Mouse (Mus musculus) left cerebral cortex, postnatal 4 days (tissue): Measurements from ENCODE around the gene Tdrkh. TPM values are rescaled to one million over a fixed set of nuclear protein-coding genes. Genes with fewer than 3 reads are reported as not detected.

Source experiments
- DNase-seq: peaks from one replicate; pipeline ENCODE4 v3.0.0-alpha.2; 2022
- intact Hi-C: fragments of 180-260 bp; cut with DNase I; formaldehyde crosslinking; loops from one replicate; pipeline ENCODE4 v1.15.1; 2025
- total RNA-seq, 2 experiments: library from RNA; stranded (reverse); gene quantifications; 2 replicates each; pipeline ENCODE4 v1.2.3; 2021

The Tdrkh gene
- 10 to 100 TPM; 46.8 to 51.0 TPM for total RNA-seq

GRCm38 (mm10) chr3:94413031-94413679, at the start of gene Tdrkh:
Tdrkh (plus strand) TSS chr3:94413273.
- intact Hi-C loops: no loop called here
- DNase-seq: peak; percentile 97

DNA sequence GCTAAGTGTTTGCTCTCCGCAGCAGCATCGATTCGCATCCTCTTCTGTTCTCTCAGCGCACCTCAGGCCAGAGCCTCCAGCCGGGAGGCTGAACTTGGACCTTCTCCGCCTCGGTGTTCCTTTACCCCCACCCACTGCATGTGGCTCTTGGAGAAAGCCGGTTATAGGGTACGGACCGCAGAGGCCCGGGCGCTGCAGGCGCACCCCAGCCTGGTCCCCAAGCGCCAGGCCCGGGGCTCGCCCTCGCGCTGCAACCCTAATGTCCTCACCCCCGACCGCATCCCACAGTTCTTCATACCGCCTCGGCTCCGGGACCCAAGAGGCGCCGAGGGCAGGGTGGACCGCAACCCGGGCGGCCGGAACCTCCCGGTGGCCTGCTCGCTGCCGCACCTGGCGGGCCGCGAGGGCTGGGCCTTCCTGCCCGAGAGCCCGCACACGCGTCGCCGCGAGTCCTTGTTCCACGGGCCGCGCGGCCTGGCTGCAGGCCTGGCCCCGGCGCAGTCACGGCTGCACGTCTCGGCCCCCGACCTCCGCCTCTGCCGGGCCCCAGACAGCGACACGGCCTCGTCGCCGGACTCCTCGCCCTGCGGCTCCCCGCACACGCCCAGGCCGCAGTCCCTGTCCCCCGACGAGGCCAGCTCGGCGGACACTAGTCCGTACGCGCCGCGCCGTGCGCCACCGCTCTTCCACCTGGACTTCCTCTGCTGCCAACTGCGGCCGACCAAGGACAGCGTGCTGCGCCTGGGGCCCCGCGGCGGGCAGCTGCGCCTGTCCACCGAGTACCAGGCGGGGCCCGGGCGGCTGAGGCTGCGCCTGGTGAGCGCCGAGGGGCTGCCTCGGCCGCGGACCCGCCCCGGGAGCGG, 49.6 kb upstream of the Tdrkh start:
- intact Hi-C loops: loop anchor here (10.0 kb wide), 1 partner anchor 81 kb away; the partner anchor contains the start of genes Mrpl9 and Oaz3
- DNase-seq: peak; percentile 68

- intact Hi-C loops: loop anchor here (10.0 kb wide), 1 partner anchor 81 kb away; the partner anchor contains the start of genes Mrpl9 and Oaz3
- DNase-seq: peak; percentile 47
Measured at GRCm38 (mm10) chr3:94364154-94364526, 48.9 kb upstream of the Tdrkh start.

DNA sequence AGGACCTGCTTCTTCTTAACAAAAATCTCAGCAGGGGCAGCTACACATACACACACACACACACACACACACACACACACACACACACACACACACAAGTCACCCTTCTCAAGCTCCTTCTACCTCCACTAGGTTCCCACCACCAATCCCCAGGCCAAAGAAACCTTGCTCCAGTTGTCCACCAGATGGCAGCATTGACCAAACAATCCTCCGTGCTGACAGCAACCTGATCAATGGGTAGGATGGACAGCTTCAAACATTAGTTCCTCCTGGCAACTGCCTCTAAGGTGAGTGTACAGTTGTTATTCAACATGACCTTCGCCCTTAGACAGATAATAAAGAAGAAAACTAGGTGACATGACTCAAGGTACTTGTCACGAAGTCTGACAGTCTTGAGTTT, 46.3 kb upstream of the Tdrkh start:
- peak; percentile 77 for DNase-seq
- intact Hi-C loops: loop anchor here (10.0 kb wide), 1 partner anchor 78 kb away; the partner anchor contains the start of genes Mrpl9 and Oaz3

DNA sequence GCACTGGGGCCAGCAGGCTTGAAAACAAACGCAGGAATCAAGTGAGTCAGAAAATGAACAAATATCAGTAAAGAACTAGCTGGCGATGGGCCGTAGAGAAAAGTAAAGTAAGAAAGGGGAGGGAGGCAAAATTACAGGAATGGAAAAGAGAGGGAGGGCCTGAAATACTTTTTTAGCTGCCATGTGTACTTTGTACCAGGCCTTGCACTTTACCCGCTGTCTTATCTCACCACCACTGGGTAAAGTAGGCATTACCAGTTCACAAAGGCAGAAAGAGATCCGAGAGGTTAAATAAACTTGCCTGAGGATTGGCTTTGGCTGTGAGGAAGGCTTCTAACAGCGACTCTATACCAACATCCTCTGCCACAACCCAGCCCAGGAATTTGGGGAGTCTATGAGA, 45.6 kb upstream of the Tdrkh start:
- intact Hi-C loops: loop anchor here (10.0 kb wide), 1 partner anchor 77 kb away; the partner anchor contains the start of genes Mrpl9 and Oaz3

GRCm38 (mm10) chr3:94368631-94369030, 44.4 kb upstream of the Tdrkh start:
- intact Hi-C loops: loop anchor here (10.0 kb wide), 1 partner anchor 76 kb away; the partner anchor contains the start of genes Mrpl9 and Oaz3
- no peak for DNase-seq

More for the DNA sequence above, 45.6 kb upstream of the Tdrkh start:
- DNase-seq: no peak

DNA sequence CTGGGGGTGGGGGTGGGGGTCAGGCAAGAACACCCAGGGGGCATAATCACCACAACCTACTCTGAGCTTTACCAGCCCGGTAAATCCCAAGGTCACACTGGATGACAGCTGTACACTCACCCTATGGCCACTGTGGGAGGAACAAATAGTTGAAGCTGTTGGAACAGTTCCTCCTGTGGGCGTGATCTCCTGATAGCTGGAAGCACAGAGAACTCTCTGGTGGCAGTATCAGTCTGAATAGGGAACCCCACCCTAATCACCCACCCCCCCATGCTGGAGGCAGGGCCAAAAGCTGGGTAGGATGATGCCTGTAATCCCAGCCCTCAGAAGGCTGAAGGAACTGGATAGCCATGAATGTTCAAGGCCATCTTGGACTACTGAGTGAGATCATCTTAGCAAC, 43.4 kb upstream of the Tdrkh start:
- no peak for DNase-seq
- intact Hi-C loops: loop anchor here (10.0 kb wide), 1 partner anchor 75 kb away; the partner anchor contains the start of genes Mrpl9 and Oaz3

DNA sequence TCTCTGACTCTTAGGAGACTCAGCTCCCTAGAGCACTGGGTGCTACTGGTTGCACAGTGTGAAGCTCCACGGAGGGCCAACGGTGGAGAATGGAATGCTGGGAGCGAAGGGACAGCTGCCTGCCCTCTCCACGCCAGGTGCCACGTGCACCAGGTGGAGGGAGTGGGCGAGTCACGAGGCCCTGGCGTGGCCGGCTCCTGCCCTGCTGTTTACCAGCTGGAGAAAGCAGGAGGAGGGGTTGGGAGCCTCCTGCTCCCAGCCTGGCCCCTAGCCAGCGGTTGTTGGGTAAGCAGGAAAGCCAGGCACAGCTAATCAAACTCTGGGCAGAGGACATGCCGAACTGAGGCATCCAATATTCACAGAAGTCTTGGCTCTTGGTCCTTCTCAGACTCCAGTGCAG, 41.4 kb upstream of the Tdrkh start:
- intact Hi-C loops: no loop called here
- peak; percentile 95 for DNase-seq

DNA sequence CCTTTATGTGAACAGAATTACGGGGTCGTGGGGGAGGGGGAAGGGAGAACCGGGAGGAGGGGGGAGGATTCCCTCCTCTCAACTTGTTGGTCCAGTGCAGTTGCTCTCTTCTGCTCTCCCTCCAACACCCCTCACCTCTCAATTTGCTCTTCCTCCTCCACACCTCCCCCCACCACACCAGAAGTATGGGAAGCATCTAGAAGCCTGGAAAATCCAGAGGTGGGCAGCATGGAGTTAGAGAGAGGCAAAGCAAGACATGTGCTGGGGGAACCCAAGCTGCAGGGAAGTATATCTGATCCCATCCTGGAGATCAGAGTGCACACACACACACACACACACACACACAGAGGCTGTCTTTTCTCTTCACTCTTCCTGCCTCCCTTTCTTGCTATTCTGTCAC, 41.0 kb upstream of the Tdrkh start:
- DNase-seq: no peak
- intact Hi-C loops: no loop called here

DNA sequence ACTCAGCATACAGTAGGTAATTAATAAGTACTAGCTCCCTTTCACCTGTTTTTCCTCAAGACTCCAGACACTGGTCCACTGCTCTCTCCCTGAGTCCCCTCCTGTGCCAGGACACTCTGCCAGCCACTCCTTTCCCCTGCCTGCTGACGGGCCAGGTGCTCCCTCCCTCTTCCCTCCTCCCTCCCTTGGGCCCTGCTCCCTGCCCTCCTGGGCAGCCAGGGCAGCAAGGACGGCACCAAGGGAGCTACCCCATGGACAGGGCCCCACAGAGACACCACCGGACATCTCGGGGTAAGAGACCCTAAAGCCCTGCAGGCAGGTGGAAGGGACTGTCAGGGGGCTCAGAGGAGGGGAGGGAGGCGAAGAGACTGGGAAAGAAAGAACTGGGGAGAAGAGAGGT, 40.4 kb upstream of the Tdrkh start, which contains the start of gene Rorc:
Gene Rorc, plus strand, starts transcription at position 154 of the 400 bp plus-strand sequence.
- DNase-seq: peak; percentile 36
- intact Hi-C loops: no loop called here

GRCm38 (mm10) chr3:94373090-94373489, 40.0 kb upstream of the Tdrkh start:
- DNase-seq: peak; percentile 45

DNA sequence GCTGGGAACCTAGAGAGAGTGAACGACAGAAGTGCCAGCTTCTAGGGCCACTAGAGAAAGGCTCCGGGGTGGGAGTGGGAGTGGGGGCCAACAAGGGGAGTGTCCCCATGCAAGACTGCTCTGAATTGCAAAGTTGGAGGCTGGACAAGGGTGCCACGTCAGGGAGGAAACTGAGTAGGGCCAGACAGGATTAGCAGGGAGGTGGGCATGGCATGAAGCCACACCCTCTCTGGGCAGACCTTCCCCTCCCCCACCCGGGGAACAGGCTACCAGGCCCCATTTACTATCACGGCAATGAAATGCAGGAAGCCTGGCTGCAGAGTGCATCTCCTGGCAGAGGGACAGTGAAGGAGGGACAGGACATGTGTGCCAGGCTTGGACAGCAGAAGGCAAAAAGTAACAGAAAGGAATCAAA, 39.5 kb upstream of the Tdrkh start:
- intact Hi-C loops: no loop called here
- DNase-seq: peak; percentile 91

More at GRCm38 (mm10) chr3:94373090-94373489, 40.0 kb upstream of the Tdrkh start:
- intact Hi-C loops: no loop called here

DNA sequence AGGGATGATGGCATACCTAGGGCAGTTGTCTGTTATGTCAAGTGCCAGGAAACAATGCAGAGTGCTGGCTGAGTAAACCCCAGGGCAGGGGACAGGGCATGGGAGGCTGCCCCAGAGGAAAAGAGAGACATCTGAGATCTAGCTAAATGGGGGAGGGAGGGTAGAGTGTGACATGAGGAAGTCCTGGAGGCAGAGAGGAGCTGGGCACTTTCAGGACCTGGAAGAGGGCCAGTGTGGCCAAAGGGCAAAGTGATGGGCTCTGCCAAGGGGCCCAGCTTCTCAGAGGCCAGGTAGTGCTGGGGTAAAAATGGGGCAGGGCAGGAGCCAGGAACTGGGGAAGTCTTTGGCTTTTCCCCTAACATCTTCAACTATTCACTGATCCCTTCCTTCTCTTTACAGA, 38.4 kb upstream of the Tdrkh start:
- DNase-seq: no peak
- intact Hi-C loops: no loop called here

GRCm38 (mm10) chr3:94375146-94375545, 37.9 kb upstream of the Tdrkh start:
- no peak for DNase-seq
- intact Hi-C loops: no loop called here

- no peak for DNase-seq
- intact Hi-C loops: no loop called here
Measured at GRCm38 (mm10) chr3:94375861-94376260, 37.2 kb upstream of the Tdrkh start.

DNA sequence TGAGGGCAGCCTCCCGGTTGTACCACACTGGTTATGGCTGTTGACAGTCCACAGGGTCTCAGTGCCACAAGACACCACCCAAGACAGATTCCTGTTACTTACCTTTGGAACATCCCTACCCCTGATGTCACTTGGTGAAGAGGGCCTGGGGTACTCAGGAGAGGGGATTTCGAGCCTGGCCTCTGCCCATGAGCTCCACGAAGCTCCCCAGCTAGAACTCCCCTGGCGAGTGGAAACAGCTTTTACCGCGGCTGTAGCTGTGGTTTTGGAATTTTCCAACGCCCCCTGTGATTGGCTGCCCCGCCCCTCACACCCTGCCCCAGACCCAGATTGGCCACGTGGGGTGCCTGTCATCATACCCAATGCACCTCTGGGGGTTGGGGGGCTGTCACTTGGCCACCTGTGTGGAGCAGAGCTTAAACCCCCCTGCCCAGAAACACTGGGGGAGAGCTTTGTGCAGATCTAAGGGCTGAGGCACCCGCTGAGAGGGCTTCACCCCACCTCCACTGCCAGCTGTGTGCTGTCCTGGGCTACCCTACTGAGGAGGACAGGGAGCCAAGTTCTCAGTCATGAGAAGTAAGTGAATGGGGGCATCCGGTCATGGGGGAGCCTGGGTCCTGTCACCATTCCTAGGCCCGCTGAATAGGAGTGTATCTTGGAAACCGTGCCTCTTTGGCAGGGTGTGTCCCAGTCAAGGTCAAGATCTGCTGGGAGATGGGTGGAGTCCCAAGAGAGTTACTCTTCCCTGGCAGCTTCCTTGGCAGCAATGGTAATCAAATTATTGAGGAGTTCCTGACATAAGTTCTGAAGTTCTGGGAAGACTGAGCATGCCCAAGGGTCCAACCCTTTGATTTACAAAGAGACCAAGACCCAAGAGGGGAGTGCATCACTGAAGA, 35.8 kb upstream of the Tdrkh start:
- no peak for DNase-seq
- intact Hi-C loops: no loop called here

DNA sequence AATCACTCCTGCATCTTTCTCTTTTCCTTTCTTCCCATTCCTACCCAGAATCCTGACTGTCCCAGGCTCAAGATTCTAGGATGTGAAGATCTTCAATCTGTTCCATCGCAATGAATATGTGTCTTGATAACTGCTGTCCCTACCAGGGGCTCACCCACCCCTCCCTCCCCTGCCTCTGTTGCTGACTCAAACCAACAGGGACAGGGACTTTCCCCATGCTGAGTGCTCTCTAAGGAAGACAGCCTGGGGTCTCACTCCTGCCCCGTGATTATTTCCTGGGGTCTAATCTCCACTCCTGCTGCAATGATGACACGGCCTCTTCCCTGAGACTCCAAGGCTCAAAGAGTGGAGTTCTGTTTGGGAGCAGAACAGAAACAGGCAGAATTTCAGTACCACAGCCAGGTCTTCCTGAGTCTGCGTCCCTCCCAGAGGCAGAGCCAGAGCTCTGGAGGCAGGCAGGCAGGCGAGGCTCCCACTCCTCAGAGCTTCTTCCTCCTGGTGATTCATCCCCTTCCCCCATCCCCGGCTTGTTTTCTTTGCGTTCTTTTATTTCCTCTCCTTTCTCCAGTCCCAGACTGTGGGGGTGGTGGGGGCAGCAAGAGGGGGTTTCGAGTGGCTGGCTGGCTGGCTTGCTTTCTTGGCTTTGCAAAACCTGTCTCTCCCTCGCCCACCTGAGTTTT, 33.1 kb upstream of the Tdrkh start:
- intact Hi-C loops: no loop called here
- no peak for DNase-seq

GRCm38 (mm10) chr3:94382308-94382707, 30.8 kb upstream of the Tdrkh start:
- intact Hi-C loops: no loop called here
- no peak for DNase-seq

- intact Hi-C loops: no loop called here
- DNase-seq: no peak
Measured at GRCm38 (mm10) chr3:94383476-94383875, 29.6 kb upstream of the Tdrkh start.

- no peak for DNase-seq
- intact Hi-C loops: no loop called here
Measured at GRCm38 (mm10) chr3:94386671-94387070, 26.4 kb upstream of the Tdrkh start.
